Mouse (Mus musculus) induced T-regulatory cell, adult 2 months (primary cell): ENCODE measurements around the gene Faim2.

Source experiments
- DNase-seq: peaks from one replicate; pipeline ENCODE4 v3.0.0-alpha.2; 2012; ENCODE audit warnings: low read depth

Gene Faim2

DNA sequence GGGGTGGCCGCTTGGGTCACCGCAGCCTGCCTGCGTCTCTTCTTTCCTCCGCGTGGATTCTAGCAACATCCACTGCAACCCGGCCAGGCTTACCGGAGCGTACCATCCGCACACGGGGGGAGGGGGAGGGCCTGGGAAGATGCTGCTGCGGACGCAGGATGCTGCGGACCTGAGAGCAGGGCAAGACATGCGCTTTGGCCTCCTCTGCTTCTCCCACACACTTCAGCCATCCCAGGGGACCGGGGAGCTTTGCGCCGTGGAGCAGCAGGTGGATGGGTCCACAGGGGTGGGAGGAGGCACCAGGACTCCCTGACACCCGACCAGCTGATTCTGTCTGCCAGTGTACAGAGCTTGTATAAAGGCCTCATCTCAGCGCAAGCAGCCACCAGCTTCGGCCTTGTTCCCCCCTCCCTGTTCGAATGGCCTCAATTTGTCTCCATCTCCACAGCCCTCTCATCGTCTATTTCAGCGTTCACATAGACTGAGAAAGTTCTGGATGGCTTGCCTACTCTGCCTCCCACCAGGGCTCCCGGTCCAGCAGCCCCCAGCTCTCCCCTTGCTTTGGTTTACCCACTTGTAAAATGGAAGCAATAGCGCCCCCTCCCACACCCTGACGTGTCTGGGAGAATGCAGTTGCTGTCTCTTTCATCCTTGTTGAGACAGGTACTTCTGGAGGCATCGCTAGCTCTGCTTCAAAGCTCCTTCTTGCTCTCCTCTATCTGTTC, at the start of gene Faim2:
Gene Faim2 (minus strand): TSS at position 537 of the 725 bp plus-strand sequence.
- no peak for DNase-seq

DNA sequence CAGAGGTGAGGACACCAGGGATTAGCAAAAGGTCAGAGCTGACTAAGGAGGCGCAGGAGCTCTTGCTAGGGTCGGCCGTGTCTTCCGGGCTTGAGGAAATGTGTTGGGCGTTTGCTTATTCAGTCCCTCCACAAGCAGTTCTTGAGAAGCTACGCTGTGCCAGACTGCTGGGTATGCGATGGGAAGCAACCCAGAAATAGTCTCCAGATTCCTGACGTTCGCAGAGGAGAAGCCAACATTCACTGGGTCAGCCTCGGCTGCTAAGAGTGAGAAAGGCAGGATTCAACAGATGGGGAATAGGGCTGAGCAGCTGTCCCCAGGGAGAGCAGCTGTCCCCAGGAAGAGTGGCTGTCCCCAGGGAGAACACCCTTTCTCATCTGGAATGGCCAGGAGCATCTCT, 41.2 kb upstream of the Faim2 start:
- no peak for DNase-seq

- no peak for DNase-seq
These were observed 40.7 kb upstream of the Faim2 start for GRCm38 (mm10) chr15:99568682-99569081.

GRCm38 (mm10) chr15:99567371-99567770, 39.4 kb upstream of the Faim2 start:
- no peak for DNase-seq

DNA sequence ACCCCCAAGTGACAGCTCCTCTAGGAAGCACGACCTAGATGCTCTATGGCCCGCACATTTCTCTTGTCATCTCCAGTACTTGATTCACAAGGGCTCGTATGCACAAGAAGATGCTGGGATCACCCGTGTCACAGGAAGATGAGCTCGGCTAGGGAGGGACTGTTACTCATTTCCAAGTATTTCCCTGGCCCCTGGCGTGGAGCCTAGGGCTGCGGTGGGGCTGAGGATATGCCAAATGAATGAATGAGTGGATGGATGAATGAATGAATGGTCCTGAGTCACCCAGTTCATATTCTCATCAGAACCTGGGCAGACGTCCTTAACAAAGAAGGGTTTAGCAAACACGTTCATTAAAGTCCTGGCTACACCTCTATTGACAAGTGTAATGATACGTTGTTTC, 32.3 kb upstream of the Faim2 start:
- DNase-seq: no peak

GRCm38 (mm10) chr15:99558947-99559346, 31.0 kb upstream of the Faim2 start:
- no peak for DNase-seq

- no peak for DNase-seq
These were observed 25.8 kb upstream of the Faim2 start for GRCm38 (mm10) chr15:99553767-99554166.

GRCm38 (mm10) chr15:99549901-99550300, 21.9 kb upstream of the Faim2 start:
- no peak for DNase-seq

GRCm38 (mm10) chr15:99547732-99548131, 19.8 kb upstream of the Faim2 start:
- no peak for DNase-seq

DNA sequence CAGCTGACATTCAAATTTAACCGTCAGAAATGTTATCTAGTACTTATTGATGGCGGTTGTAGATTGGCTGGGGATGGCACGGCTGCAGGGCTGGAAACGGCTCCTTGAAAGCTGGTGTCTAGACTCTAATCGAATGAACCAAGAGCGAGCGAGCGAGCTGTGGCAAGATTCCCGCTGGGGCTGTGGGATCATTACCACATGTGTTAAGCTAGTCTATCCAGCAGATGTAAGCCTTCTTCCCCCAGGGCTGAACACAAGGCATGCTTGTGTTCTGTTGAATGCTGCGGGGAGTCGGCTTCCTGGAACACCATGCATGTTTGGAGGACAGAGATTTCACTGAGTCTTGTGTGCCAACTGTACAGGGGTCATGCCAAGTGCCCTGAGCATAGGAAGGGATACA, 18.6 kb upstream of the Faim2 start:
- no peak for DNase-seq

GRCm38 (mm10) chr15:99544047-99544446, 16.1 kb upstream of the Faim2 start:
- DNase-seq: no peak

DNA sequence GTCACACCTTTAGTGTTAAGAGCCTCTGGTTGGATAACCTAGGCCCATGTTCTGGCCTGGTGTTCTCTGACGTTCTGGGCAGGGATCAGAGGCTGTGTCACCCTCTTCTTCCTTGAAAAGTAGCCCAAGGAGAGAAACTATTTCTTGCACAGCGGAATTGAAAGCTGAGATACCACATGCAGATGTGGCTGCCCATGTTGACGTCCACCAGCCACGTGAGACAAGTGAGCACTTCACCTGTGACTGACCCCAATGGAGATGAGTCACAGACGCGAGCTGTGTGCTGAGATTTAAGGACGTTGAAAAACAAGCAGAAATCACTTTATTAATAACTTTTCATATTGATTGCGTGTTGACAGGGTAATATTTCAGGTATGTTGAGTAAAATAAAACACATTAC, 11.9 kb upstream of the Faim2 start:
- DNase-seq: no peak

DNA sequence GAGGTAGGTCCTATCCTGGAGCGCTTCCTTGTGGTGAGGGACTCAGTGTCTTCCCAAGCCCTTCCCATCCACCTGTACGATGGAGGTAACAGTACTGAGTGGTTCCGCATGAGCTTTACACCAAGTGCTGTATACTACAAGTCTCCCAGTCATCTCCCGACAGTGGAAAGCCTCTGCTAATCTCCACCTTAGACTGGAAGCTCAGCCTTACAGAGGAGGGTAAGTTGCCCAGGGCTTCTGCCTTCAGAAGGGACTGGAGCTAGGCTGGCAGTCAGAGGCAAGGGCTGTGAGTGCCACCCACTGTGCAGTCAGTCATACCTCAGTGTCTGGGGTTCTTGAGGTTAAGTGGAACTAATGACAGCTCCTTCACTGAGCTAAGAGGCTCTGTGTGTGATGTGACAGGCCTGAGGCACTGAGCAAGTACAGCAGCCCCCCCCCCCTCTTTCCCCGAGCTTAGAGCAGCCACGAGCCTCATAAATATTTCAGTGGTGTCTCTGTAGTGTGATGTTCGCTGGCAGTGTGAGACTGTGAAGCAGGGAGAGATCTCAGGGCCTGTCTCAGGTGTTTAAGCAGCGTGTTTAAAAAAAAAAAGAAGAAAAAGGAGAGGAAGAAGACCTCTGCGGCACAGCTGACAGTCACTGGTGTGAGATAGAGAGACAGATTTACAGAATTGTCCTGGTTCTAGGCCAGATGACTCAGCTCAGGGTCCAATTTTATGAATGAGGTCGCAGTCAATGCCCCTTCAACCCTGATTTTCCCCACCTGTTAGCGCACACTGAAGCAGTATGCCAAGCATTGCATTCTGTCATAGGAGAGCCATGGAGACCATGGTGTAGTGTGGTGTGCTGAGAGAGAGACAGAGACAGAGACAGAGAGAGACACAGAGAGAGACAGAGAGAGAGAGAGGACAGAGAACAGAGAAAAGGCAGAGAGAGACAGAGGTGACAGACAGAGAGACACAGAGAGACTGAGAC, 9.2 kb upstream of the Faim2 start:
- no peak for DNase-seq

GRCm38 (mm10) chr15:99532023-99532422, 4.1 kb upstream of the Faim2 start:
- DNase-seq: no peak

DNA sequence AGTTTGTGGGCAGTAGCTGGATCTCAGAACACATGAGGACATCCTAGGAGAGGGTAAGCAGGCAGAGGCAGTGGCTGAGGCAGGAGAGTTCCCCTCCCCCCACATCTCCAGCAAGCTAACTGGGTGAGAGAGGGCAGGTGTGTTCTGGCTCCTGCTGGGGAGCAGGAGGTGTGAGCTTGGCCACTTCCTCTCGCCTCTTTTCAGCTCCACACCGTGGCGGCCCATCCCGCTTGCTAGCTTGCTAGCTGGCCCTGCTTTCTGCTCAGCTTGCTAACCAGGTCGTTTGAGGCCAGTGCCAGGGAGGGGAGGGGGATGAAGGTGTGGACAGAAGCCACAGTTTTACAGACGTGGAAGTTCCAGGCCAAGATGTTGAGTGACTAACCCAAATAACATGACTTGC, 3.2 kb upstream of the Faim2 start:
- no peak for DNase-seq

DNA sequence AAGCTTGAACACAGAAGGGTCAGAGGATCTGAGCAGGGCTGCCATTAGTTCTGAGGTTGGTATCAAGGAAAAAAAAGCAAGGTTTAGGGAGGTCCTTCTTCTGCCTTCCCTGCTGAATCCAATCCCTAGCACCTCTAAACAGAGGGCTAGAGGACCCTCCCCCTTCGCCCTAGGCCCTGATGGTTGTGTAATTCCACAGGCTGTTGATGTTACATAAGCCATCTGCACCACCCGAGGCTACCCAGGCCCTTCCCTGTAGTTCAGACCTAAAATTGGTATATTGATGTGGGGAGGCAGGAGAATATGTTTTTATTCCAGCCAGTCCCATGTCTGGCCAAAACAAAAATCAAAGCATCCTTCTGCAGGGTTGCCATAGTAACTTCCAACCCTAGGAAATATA, 1.3 kb downstream of the Faim2 start:
- DNase-seq: no peak

GRCm38 (mm10) chr15:99520306-99520705, 7.7 kb downstream of the Faim2 start:
- no peak for DNase-seq

GRCm38 (mm10) chr15:99519626-99520025, 8.3 kb downstream of the Faim2 start:
- DNase-seq: no peak

DNA sequence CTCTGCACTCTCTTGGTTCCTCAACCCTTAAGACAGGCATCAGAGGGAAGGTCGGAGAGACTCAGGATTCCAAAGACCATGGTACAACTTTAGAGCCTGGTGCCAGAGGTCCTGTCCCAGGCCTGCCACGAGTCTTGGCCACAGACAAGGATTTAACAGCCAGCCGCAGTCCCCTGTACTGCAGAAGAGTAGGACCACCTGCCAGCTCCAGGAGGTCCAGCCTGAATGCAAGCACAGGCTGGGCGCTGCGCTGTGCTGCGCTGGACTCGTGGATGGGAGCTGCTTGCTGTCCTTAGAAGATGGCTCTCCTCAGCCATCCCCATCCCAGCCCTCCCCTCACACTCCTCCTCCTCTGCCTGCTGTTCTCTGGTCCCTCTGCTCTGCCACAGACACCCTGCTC, 10.2 kb downstream of the Faim2 start:
- DNase-seq: no peak

- DNase-seq: no peak
These were observed 11.2 kb downstream of the Faim2 start for GRCm38 (mm10) chr15:99516715-99517114.

DNA sequence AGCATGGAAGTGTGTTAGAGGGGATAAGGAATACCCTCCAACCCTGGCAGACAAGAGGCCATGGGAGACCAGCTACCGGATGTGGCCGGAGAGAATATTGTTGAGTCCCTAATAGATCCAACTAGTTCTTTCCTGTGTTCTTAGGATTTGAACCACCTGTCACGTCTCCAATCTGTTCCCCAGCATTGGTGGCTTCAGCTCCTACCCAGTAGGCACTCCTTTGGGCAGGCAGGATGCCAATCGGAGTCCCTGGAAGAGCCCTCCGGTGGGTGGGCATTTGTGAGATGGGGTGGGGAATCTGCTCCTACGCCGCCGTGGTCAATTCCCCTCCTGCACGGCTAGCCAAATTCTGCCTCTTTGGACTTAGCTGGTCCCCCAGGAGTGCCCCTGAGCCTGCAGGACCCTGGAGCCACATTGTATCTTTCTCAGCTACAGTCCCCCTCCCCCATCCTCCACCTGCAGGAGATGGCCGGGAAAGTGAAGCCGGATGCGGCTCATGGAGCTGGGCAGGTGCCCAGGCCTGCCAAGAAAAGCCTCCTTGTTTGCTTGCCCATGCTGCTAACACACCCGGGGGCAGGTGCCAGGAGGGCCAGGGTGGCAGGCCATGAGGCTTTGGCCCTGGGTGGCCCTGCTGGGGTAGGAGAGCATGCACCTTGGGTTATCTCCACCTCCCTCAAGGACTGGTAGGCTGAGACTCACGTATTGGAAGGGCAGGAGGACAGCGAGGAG, 16.0 kb downstream of the Faim2 start:
- DNase-seq: no peak

- DNase-seq: no peak
These were observed 17.3 kb downstream of the Faim2 start for GRCm38 (mm10) chr15:99510621-99511020.

DNA sequence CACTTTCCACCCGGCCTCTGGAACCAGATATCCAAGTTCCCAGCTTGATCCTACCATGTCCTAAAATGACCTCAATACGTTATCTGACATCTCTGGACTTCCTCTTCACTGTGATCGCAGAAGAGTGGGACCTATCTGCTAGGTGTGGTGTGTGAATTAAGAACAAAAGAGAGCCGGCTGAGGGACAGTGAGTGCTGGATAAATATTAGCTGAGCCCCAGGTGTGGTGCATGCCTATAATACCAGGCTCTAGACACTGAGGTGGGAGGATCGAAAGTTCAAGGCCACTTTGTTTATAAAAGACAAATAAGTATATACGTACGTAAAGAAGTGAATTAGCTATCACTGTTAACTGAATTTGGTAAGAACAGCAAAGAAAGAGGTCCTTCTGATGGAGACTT, 18.1 kb downstream of the Faim2 start:
- no peak for DNase-seq
